Mouse (Mus musculus) bone marrow, adult 2 months (tissue): ENCODE results near the gene Tmem130.

Experiments
- CTCF ChIP-seq: fragments of 200-500 bp; IDR thresholded peaks from 2 replicates; pipeline ENCODE4 v1.5.1; 2011; ENCODE audit warnings: low read length, control low read depth; ENCODE audit not compliant: control insufficient read depth, insufficient read depth
- POLR2A ChIP-seq: fragments of 200-500 bp; IDR thresholded peaks from 2 replicates; pipeline ENCODE4 v1.6.1; 2011; ENCODE audit warnings: low read depth, mild to moderate bottlenecking, control low read depth, low read length, borderline replicate concordance; ENCODE audit not compliant: control insufficient read depth

DNA sequence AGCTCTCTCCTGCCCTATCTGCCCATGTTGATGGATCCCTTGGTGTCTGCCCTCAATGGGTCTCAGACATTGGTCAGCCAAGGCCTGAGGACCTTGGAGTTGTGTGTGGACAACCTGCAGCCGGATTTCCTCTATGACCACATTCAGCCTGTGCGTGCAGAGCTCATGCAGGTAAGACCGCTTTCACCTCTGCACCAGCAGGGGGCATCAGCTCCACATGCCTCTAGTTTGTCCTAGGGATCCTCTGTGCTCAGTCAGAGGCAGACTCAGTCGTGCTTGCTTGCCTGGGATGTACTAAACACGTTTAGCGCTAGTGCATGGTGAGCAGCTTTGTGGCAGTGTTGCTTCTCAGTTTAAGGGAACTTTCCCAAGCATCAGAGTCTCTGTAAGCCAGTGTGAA, 33.1 kb upstream of the Tmem130 start:
- TF ChIP-seq CTCF: peak; percentile 55
- TF ChIP-seq POLR2A: no peak
